8 mouse cellular contexts compared by ENCODE assay signal in the genomic region with DNA sequence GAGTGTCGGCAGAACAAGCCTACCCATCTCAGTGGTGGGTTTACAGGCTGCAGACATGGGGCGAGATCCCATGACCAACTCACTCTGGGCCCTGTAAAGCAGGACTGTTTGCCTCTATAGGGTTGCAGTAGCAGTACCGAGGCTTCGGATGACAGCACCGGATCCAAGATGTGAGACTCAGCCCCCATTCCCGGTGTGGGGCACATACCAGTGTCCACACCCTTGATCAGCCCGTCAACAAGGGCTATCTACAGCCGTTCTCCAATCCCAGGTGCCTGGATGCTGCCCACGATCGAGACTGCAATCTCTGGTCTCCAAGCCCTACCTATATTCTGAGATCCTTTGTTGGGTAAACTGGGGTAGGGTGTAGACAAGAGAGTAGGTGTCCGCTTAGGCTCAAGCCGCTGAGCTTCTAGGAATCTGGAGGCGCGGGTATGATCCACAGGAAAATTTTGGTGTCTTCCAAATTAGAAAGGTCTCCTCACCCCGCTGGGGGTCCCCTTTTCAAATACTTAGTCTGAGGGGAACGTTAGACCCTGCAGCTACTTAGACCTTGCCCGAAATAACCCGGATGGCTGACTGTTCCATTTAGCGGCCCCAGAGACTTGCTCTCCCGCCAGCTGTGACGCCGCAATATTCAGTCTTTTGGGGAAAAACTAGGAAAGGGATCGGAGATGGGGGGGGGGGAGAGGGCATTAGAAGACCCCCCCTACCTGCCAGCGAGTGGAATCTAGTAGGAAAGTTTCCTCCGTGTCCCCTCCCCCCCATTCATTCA. TPM values are rescaled to one million over a fixed set of nuclear protein-coding genes. Genes with fewer than 3 reads are reported as not detected.
A peak's percentile ranks its signal among the peaks of the same experiment; 100 is the strongest.
DNase-seq lines count a peak whose midpoint lies in the region; ATAC-seq and TF ChIP-seq lines count a peak whose summit lies in the region.

No protein-coding gene starts in this region.

- peaks cover 14 to 25% of the 10 kb centered on the region in 2 experiments for H3K4me1 ChIP-seq in CH12.LX (ENCODE audit: control insufficient read depth in 1 of 2, insufficient read depth in 2 of 2)
- peaks cover 50% of the 10 kb centered on the region for H3K4me1 ChIP-seq in forebrain, embryonic 13.5 days
- peaks cover 19% of the 10 kb centered on the region for H3K4me1 ChIP-seq in liver, embryonic 15.5 days (replicated peaks)

- TF ChIP-seq RAD21 in CH12.LX (IDR thresholded peaks at IDR 0.05; ENCODE audit: low read depth, low read length): no peak

- peak overlapping the region; percentile 68 for H3K9ac ChIP-seq in CH12.LX (ENCODE audit: insufficient read depth, low read depth)
- H3K9ac ChIP-seq in forebrain, embryonic 13.5 days: peak overlapping the region; percentile 88
- no peak overlapping the region for H3K9ac ChIP-seq in liver, embryonic 15.5 days

- H3K9me3 ChIP-seq in CH12.LX (replicated peaks; ENCODE audit: low read length): no peaks in the 10 kb centered on the region
- no peaks in the 10 kb centered on the region for H3K9me3 ChIP-seq in forebrain, embryonic 13.5 days (replicated peaks)
- H3K9me3 ChIP-seq in liver, embryonic 15.5 days (replicated peaks): no peaks in the 10 kb centered on the region

- no peak for DNase-seq in frontal cortex, postnatal 10 days (ENCODE audit: low spot score in 2 of 2)
- no peak for DNase-seq in CH12.LX (ENCODE audit: extremely low read depth)
- no peak for DNase-seq in testis, postnatal 10 days (ENCODE audit: low spot score)
- no peak for DNase-seq in urinary bladder, postnatal 14 days (ENCODE audit: low spot score)
- DNase-seq in left cerebral cortex, adult 11 months (ENCODE audit: low spot score): no peak

- 2% methylated on average over 25 of the region's 25 CpGs for WGBS in forebrain, embryonic 13.5 days
- WGBS in liver, embryonic 15.5 days (ENCODE audit: insufficient replicate concordance): 7% methylated on average over 25 of the region's 25 CpGs

- ATAC-seq in frontal cortex, adult (ENCODE audit: low TSS enrichment): peak; percentile 21; the same call in 1 of the 2 replicates
- peak; percentile 4; the same call in 1 of the 2 replicates for ATAC-seq in forebrain, embryonic 13.5 days
- no peak for ATAC-seq in liver, embryonic 15.5 days (ENCODE audit: insufficient read depth)

- H3K4me3 ChIP-seq in CH12.LX (replicated peaks in 1 of 3; ENCODE audit: low read depth in 2 of 3, low read length in 2 of 3, poor library complexity in 1 of 3): peak overlapping the region; percentile 56 to 94 (median 68)
- peak overlapping the region; percentile 75 for H3K4me3 ChIP-seq in forebrain, embryonic 13.5 days
- H3K4me3 ChIP-seq in liver, embryonic 15.5 days (replicated peaks): peak overlapping the region; percentile 55

- H3K27me3 ChIP-seq in CH12.LX (replicated peaks): peaks cover 33% of the 10 kb centered on the region
- no peaks in the 10 kb centered on the region for H3K27me3 ChIP-seq in forebrain, embryonic 13.5 days
- H3K27me3 ChIP-seq in liver, embryonic 15.5 days: peaks cover 86% of the 10 kb centered on the region

- H3K27ac ChIP-seq in CH12.LX (ENCODE audit: insufficient read depth, low read depth): no peak overlapping the region
- peak overlapping the region; percentile 89 for H3K27ac ChIP-seq in forebrain, embryonic 13.5 days
- H3K27ac ChIP-seq in liver, embryonic 15.5 days (replicated peaks): no peak overlapping the region

- H3K79me2 ChIP-seq in CH12.LX (replicated peaks; ENCODE audit: control insufficient read depth, extremely low read depth, insufficient read depth, poor library complexity, severe bottlenecking): no peaks in the 10 kb centered on the region

- in situ Hi-C loops in CH12.LX (cut with MboI; ENCODE audit: low pct_ligation_motif_present, low pct_unique_long_range_greater_than_20kb, low sequenced_read_pairs): no loop called here

- peaks cover 7 to 22% of the 10 kb centered on the region in 2 experiments for H3K36me3 ChIP-seq in CH12.LX (replicated peaks in 1 of 2; ENCODE audit: control insufficient read depth in 1 of 2, insufficient read depth in 1 of 2, low read length in 1 of 2)
- peaks cover 30% of the 10 kb centered on the region for H3K36me3 ChIP-seq in forebrain, embryonic 13.5 days (ENCODE audit: poor library complexity, severe bottlenecking)
- no peaks in the 10 kb centered on the region for H3K36me3 ChIP-seq in liver, embryonic 15.5 days (replicated peaks)

- no peak for TF ChIP-seq EP300 in CH12.LX (IDR thresholded peaks at IDR 0.05; ENCODE audit: low read length)

- no peak for TF ChIP-seq POLR2A in CH12.LX (IDR thresholded peaks at IDR 0.05; ENCODE audit: low read depth, low read length)

- no peak for TF ChIP-seq CTCF in CH12.LX (conservative IDR thresholded peaks at IDR 0.05 in 1 of 2, IDR thresholded peaks at IDR 0.05 in 1 of 2; ENCODE audit: low read depth in 2 of 2, low read length in 2 of 2)

- dilution Hi-C loops in CH12.LX (cut with MboI; ENCODE audit: extremely low pct_ligation_motif_present, extremely low pct_unique_long_range_greater_than_20kb, low sequenced_read_pairs): no loop called here

- H3K4me2 ChIP-seq in CH12.LX (ENCODE audit: insufficient read depth, low read depth, poor library complexity, severe bottlenecking): peak overlapping the region; percentile 97
- H3K4me2 ChIP-seq in forebrain, embryonic 13.5 days: peak overlapping the region; percentile 78
- H3K4me2 ChIP-seq in liver, embryonic 15.5 days: peak overlapping the region; percentile 71

TF ChIP-seq in CH12.LX, 34 proteins besides CTCF, POLR2A, EP300 and RAD21:
- no peak for TF ChIP-seq JUND (conservative IDR thresholded peaks at IDR 0.05; ENCODE audit: low read depth, low read length)
- TF ChIP-seq MEF2A (IDR thresholded peaks at IDR 0.05; ENCODE audit: borderline replicate concordance, low read depth, low read length): no peak
- TF ChIP-seq MXI1 (IDR thresholded peaks at IDR 0.05; ENCODE audit: low read depth, low read length): no peak
- TF ChIP-seq GABPA (IDR thresholded peaks at IDR 0.05; ENCODE audit: insufficient replicate concordance, low read depth, low read length): no peak
- TF ChIP-seq ZMIZ1 (IDR thresholded peaks at IDR 0.05; ENCODE audit: low read depth, low read length): no peak
- no peak for TF ChIP-seq IRF4 (IDR thresholded peaks at IDR 0.05; ENCODE audit: low read depth, low read length)
- TF ChIP-seq ETS1 (conservative IDR thresholded peaks at IDR 0.05; ENCODE audit: low read depth, low read length): no peak
- no peak for TF ChIP-seq JUN (IDR thresholded peaks at IDR 0.05; ENCODE audit: insufficient read depth, low read depth, low read length)
- no peak; the same call in 1 of the 2 replicates for TF ChIP-seq SIN3A (IDR thresholded peaks at IDR 0.05; ENCODE audit: low read length)
- no peak for TF ChIP-seq MYC (IDR thresholded peaks at IDR 0.05; ENCODE audit: low read depth, low read length)
- TF ChIP-seq ZC3H11A (IDR thresholded peaks at IDR 0.05; ENCODE audit: low read depth, low read length): no peak
- TF ChIP-seq POLR2AphosphoS2 (IDR thresholded peaks at IDR 0.05; ENCODE audit: low read depth, low read length): no peak
- no peak for TF ChIP-seq CHD1 (IDR thresholded peaks at IDR 0.05; ENCODE audit: low read depth, low read length)
- TF ChIP-seq ZKSCAN1 (IDR thresholded peaks at IDR 0.05; ENCODE audit: borderline replicate concordance, low read depth, low read length): no peak
- TF ChIP-seq ELF1 (IDR thresholded peaks at IDR 0.05; ENCODE audit: low read depth, low read length): no peak
- no peak for TF ChIP-seq ZNF384 (IDR thresholded peaks at IDR 0.05; ENCODE audit: low read depth, low read length)

RNA-seq across cellular contexts. Expression of gene Mapk11, which starts 0.7 kb away (rescaled TPM):
- total RNA-seq in CH12.LX (2012; rRNA removed) (7.4 and 11.4 TPM in 2 replicates), CH12.LX (2014; rRNA removed) (3.5 and 3.9 TPM in 2 replicates)
- polyA plus RNA-seq in CH12.LX (2012; ENCODE audit: insufficient read length, low read depth): 5.2 and 5.3 TPM in 2 replicates
- polyA plus RNA-seq in forebrain, embryonic 13.5 days (2015; fragmentation: Nextera tagmentation; extraction: Ambion mirVana): 43.0 and 45.5 TPM in 2 replicates
- 0.44 and 0.68 TPM in 2 replicates for polyA plus RNA-seq in liver, embryonic 15.5 days (2015; fragmentation: Nextera tagmentation; extraction: Ambion mirVana)

RNA-seq across cellular contexts. Expression of gene Mapk12, which starts 8.2 kb away (rescaled TPM):
- 0.17 and 0.21 TPM in 2 replicates for total RNA-seq in CH12.LX (2012; rRNA removed)
- total RNA-seq in CH12.LX (2014; rRNA removed): not detected in 2 replicates
- polyA plus RNA-seq in CH12.LX (2012; ENCODE audit: insufficient read length, low read depth): 0.14 TPM in 1 of 2 replicates, not detected in the other
- polyA plus RNA-seq in forebrain, embryonic 13.5 days (2015; fragmentation: Nextera tagmentation; extraction: Ambion mirVana): 9.1 and 11.7 TPM in 2 replicates
- polyA plus RNA-seq in liver, embryonic 15.5 days (2015; fragmentation: Nextera tagmentation; extraction: Ambion mirVana): 1.4 and 1.5 TPM in 2 replicates

RNA-seq across cellular contexts. Expression of gene Hdac10, which starts 20.2 kb away (rescaled TPM):
- total RNA-seq in CH12.LX (2012; rRNA removed): 14.1 and 17.7 TPM in 2 replicates
- 9.5 TPM in 2 replicates for total RNA-seq in CH12.LX (2014; rRNA removed)
- polyA plus RNA-seq in CH12.LX (2012; ENCODE audit: insufficient read length, low read depth): 8.2 and 8.5 TPM in 2 replicates
- polyA plus RNA-seq in forebrain, embryonic 13.5 days (2015; fragmentation: Nextera tagmentation; extraction: Ambion mirVana): 22.3 and 25.4 TPM in 2 replicates
- 8.6 and 9.1 TPM in 2 replicates for polyA plus RNA-seq in liver, embryonic 15.5 days (2015; fragmentation: Nextera tagmentation; extraction: Ambion mirVana)

RNA-seq across cellular contexts. Expression of gene Tubgcp6, which starts 25.8 kb away (rescaled TPM):
- total RNA-seq in CH12.LX (2012; rRNA removed): 16.7 and 17.0 TPM in 2 replicates
- 11.3 and 13.3 TPM in 2 replicates for total RNA-seq in CH12.LX (2014; rRNA removed)
- 10.6 and 12.7 TPM in 2 replicates for polyA plus RNA-seq in CH12.LX (2012; ENCODE audit: insufficient read length, low read depth)
- 16.8 and 19.8 TPM in 2 replicates for polyA plus RNA-seq in forebrain, embryonic 13.5 days (2015; fragmentation: Nextera tagmentation; extraction: Ambion mirVana)
- polyA plus RNA-seq in liver, embryonic 15.5 days (2015; fragmentation: Nextera tagmentation; extraction: Ambion mirVana): 6.0 and 7.5 TPM in 2 replicates

RNA-seq across cellular contexts. Expression of gene Plxnb2, which starts 31.9 kb away (rescaled TPM):
- 40.1 and 51.5 TPM in 2 replicates for total RNA-seq in CH12.LX (2012; rRNA removed)
- 2.7 and 2.9 TPM in 2 replicates for total RNA-seq in CH12.LX (2014; rRNA removed)
- 4.3 and 4.5 TPM in 2 replicates for polyA plus RNA-seq in CH12.LX (2012; ENCODE audit: insufficient read length, low read depth)
- 101 and 130 TPM in 2 replicates for polyA plus RNA-seq in forebrain, embryonic 13.5 days (2015; fragmentation: Nextera tagmentation; extraction: Ambion mirVana)
- 22.3 and 30.1 TPM in 2 replicates for polyA plus RNA-seq in liver, embryonic 15.5 days (2015; fragmentation: Nextera tagmentation; extraction: Ambion mirVana)
